Mouse (Mus musculus) lung, adult 2 months (tissue): ENCODE measurements around the gene Dlgap1. TPM values are rescaled to one million over a fixed set of nuclear protein-coding genes. Genes with fewer than 3 reads are reported as not detected.

Experiments used
- DNase-seq: peaks from one replicate; pipeline ENCODE4 v3.0.0; 2022
- H3K4me1 ChIP-seq: fragments of 200-500 bp; 2 replicates; pipeline ENCODE4 v1.6.1; 2011; ENCODE audit warnings: low read length; ENCODE audit not compliant: control insufficient read depth, insufficient read depth
- H3K4me3 ChIP-seq: fragments of 200-500 bp; replicated peaks from 2 replicates; pipeline ENCODE3; 2011; ENCODE audit warnings: low read depth, mild to moderate bottlenecking, control low read depth, low read length; ENCODE audit errors: extremely low read depth
- CTCF ChIP-seq: fragments of 200-500 bp; IDR thresholded peaks from 2 replicates; pipeline ENCODE4 v1.5.1; 2011; ENCODE audit warnings: mild to moderate bottlenecking, low read length, control low read depth; ENCODE audit not compliant: insufficient read depth
- POLR2A ChIP-seq: fragments of 200-500 bp; IDR thresholded peaks from 2 replicates; pipeline ENCODE4 v1.6.1; 2011; ENCODE audit warnings: low read depth, mild to moderate bottlenecking, control low read depth, low read length, borderline replicate concordance; ENCODE audit errors: extremely low read depth
- WGBS: fragments of 180-500 bp; shearing (Covaris S2); methylation state at CpG from one replicate; pipeline ENCODE4 v1.1.7; 2018; 5-methylcytosine and 5-hydroxymethylcytosine counted together
- polyA plus RNA-seq: library from polyadenylated mRNA; depleted of rRNA; stranded (reverse); fragments of >200 nt; gene quantifications from 2 replicates; pipeline ENCODE4 v1.2.3, GENCODE M21; 2012; rRNA removed

Dlgap1 gene
- 0.29 and 0.63 TPM in 2 replicates for polyA plus RNA-seq

- Histone ChIP-seq H3K4me1 (no peaks in the 10 kb centered on the region), H3K4me3 (no peak within 1 kb of the TSS)
- WGBS, result 1% methylated on average over 105 of the region's 105 CpGs
- TF ChIP-seq POLR2A (no peak), CTCF (no peak)
- no peak for DNase-seq
Observed at GRCm38 (mm10) chr17:69969021-69969815, at the start of gene Dlgap1. Gene Dlgap1, plus strand, starts transcription at chr17:69969073.

- Histone ChIP-seq H3K4me1 (no peaks in the 10 kb centered on the region), H3K4me3 (no peak overlapping the region)
- TF ChIP-seq CTCF, result no peak
- no peak for TF ChIP-seq POLR2A
- no peak for DNase-seq
- 55% methylated on average over 1 of the region's 1 CpGs for WGBS
Observed at GRCm38 (mm10) chr17:69954936-69955335, 13.9 kb upstream of the Dlgap1 start.

- Histone ChIP-seq H3K4me3 (no peak overlapping the region), H3K4me1 (no peaks in the 10 kb centered on the region)
- TF ChIP-seq CTCF (no peak), POLR2A (no peak)
- no peak for DNase-seq
- 3% methylated on average over 43 of the region's 43 CpGs for WGBS
Observed at GRCm38 (mm10) chr17:69969816-69970750, 1.2 kb downstream of the Dlgap1 start.

DNA sequence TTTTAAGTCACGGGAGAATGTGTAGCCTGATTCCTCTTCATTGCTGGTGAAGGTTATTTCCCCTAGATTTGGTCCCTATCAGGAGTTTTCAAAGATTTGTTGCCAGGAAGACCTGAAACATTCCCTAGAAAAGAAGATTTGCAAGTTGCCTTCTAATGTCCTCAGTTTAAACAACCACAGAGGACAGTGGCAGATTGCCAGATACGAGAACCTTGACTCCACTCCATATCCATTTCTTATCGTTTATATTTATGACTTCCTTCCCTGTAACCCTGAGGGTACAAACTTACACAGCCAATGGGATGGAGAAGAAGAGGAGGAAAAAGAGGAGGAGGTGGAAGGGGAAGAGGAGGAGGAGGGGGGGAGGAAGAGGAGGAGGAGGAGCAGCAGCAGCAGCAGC lies 4.2 kb downstream of the Dlgap1 start:
- Histone ChIP-seq H3K4me3 (no peak overlapping the region), H3K4me1 (no peaks in the 10 kb centered on the region)
- no peak for DNase-seq
- TF ChIP-seq CTCF (no peak), POLR2A (no peak)
- WGBS, result 39% methylated on average over 3 of the region's 3 CpGs

DNA sequence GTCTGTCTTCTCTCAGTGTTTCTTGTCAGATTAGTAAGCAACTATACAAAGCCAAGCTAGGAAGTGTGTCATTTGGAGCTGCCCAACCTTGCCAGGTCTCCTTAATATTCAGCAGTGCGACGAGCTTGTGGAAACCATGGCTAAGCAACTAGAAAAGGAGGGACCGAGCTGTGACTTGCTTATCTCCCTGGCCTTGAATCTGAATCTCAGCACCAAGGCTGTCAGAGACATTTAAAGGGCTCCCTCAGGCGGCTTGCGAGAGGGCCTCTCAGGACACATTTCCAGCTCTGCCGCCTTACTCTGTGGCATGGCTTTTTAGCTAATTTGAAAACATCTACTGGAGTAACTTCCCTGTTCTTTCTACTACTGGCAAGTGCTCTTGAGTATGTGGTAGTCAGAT lies 5.1 kb downstream of the Dlgap1 start:
- Histone ChIP-seq H3K4me1 (no peaks in the 10 kb centered on the region), H3K4me3 (no peak overlapping the region)
- TF ChIP-seq CTCF (no peak), POLR2A (no peak)
- no peak for DNase-seq
- 41% methylated on average over 6 of the region's 6 CpGs for WGBS

DNA sequence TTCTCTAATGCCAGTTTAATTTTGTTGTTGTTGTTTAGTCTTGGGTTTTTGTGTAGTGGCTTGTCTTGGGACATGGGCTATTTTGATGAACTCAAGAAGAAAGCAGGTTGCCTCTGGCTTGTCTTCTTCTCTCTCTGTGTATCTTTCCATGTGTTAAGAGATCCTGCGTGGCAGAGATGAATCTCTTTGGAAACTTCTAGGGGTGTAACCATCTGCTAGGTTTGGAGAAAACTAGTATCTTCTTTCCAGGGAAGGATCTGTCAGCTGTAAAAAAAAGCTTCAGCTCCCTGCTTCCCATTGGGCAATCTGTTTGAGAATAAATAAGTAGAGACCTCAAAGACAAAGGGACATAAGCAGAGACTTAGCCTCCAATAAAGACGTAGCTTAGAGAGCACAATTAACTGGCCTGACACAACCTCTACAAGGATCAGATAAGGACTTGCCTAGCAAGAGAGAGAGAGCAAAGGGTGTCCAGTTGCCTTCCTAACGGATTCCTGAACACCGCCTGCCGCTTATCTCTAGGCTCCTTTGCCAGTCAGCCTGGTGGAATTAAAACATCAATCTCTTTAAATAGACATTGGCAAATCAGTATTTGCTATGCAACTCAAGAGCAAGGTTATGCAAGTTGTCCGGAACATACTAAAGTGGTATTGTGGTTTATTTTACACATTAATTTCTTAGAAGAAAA lies 13.5 kb downstream of the Dlgap1 start:
- TF ChIP-seq POLR2A, result no peak
- no peak for TF ChIP-seq CTCF
- WGBS, result 47% methylated on average over 6 of the region's 6 CpGs
- DNase-seq, result no peak
- no peak overlapping the region for H3K4me3 ChIP-seq
- no peaks in the 10 kb centered on the region for H3K4me1 ChIP-seq

- no peak for TF ChIP-seq CTCF
- no peak for TF ChIP-seq POLR2A
- Histone ChIP-seq H3K4me1 (no peaks in the 10 kb centered on the region), H3K4me3 (no peak overlapping the region)
- WGBS, result 62% methylated on average over 2 of the region's 2 CpGs
- no peak for DNase-seq
Observed at GRCm38 (mm10) chr17:69996406-69996805, 27.5 kb downstream of the Dlgap1 start.

DNA sequence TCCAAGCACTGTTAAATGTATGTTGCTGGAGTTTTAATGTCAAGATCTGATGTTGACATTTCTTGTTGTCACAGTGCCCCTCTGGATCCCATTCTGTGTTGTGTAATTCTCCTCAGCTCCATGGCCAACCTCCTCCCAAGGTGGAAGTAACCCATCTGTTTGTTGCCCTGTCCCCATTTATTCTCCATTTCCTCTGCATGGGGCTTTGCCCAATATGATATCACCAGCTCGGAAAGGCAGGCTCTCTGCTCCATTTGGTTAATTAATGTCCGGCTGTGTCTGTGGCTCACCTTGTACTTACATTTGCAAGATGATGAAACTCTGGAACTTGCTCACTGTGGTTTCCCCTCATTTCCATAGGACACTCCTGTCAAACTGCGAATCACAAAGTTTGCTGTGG lies 33.2 kb downstream of the Dlgap1 start:
- no peak overlapping the region for H3K4me3 ChIP-seq
- TF ChIP-seq CTCF (no peak), POLR2A (no peak)
- H3K4me1 ChIP-seq, result no peaks in the 10 kb centered on the region
- WGBS, result 82% methylated on average over 3 of the region's 3 CpGs
- no peak for DNase-seq

- TF ChIP-seq POLR2A (no peak), CTCF (no peak)
- H3K4me1 ChIP-seq, result no peaks in the 10 kb centered on the region
- no peak for DNase-seq
- 70% methylated on average over 6 of the region's 6 CpGs for WGBS
- H3K4me3 ChIP-seq, result no peak overlapping the region
Observed at GRCm38 (mm10) chr17:70004628-70005027, 35.8 kb downstream of the Dlgap1 start.
